Mouse (Mus musculus) thymus, postnatal 0 days (tissue): ENCODE results near the gene Mib2. TPM values are rescaled to one million over a fixed set of nuclear protein-coding genes. Genes with fewer than 3 reads are reported as not detected.

Experiments
- DNase-seq: peaks from one replicate; pipeline ENCODE4 v3.0.0-alpha.2; 2015; ENCODE audit warnings: low spot score
- polyA plus RNA-seq: library from polyadenylated mRNA; unstranded; fragments of >200 nt; fragmentation: Nextera tagmentation; extraction: Ambion mirVana; gene quantifications from 2 replicates; pipeline ENCODE4 v1.2.1, GENCODE M21; 2015

Gene Mib2
- polyA plus RNA-seq, 1 experiment from 2014 or later: 14.2 TPM

GRCm38 (mm10) chr4:155624338-155625291 lies 44.4 kb downstream of the Mib2 start, which contains the start of gene Cdk11b:
TSS of gene Cdk11b (plus strand) at chr4:155624854.
- DNase-seq: peak; percentile 100

GRCm38 (mm10) chr4:155618321-155618720 lies 50.7 kb downstream of the Mib2 start:
- DNase-seq: no peak

- no peak for DNase-seq
These were observed 55.7 kb downstream of the Mib2 start for GRCm38 (mm10) chr4:155613264-155613663.

- DNase-seq: no peak
These were observed 57.1 kb downstream of the Mib2 start for GRCm38 (mm10) chr4:155611860-155612259.

- no peak for DNase-seq
These were observed 62.2 kb downstream of the Mib2 start for GRCm38 (mm10) chr4:155606825-155607224.

GRCm38 (mm10) chr4:155605132-155605531 lies 63.9 kb downstream of the Mib2 start:
- no peak for DNase-seq

Other genes with a start within 250 kb of the Mib2 start
- gene Tmem52, start 200.1 kb downstream of the Mib2 start, polyA plus RNA-seq: 0.79 TPM in 1 of 2 replicates, not detected in the other
- 288 and 312 TPM in 2 replicates for gene Gnb1, start 177.8 kb downstream of the Mib2 start, polyA plus RNA-seq
- 85.1 and 92.5 TPM in 2 replicates for gene Nadk, start 106.8 kb downstream of the Mib2 start, polyA plus RNA-seq
- gene Slc35e2, start 67.8 kb downstream of the Mib2 start, polyA plus RNA-seq: 6.3 and 7.5 TPM in 2 replicates
- gene Cdk11b, start 44.3 kb downstream of the Mib2 start, polyA plus RNA-seq: 65.7 and 76.3 TPM in 2 replicates
- gene Gm10563, start 23.8 kb downstream of the Mib2 start, polyA plus RNA-seq: not detected in 2 replicates
- gene Mmp23, start 15.8 kb downstream of the Mib2 start, polyA plus RNA-seq: 7.5 and 8.3 TPM in 2 replicates
- 4.4 and 5.2 TPM in 2 replicates for gene Fndc10, start 25.1 kb upstream of the Mib2 start, polyA plus RNA-seq
- gene Ssu72, start 35.6 kb upstream of the Mib2 start, polyA plus RNA-seq: 194 and 202 TPM in 2 replicates
- gene Tmem240, start 65.6 kb upstream of the Mib2 start, polyA plus RNA-seq: 1.1 and 1.4 TPM in 2 replicates
- gene Atad3a, start 91.9 kb upstream of the Mib2 start, polyA plus RNA-seq: 61.6 and 63.9 TPM in 2 replicates
- gene Vwa1, start 105.5 kb upstream of the Mib2 start, polyA plus RNA-seq: 8.6 and 9.0 TPM in 2 replicates
- gene Tmem88b, start 116.7 kb upstream of the Mib2 start, polyA plus RNA-seq: 0.05 and 0.21 TPM in 2 replicates
- 0.23 and 0.42 TPM in 2 replicates for gene Ankrd65, start 121.2 kb upstream of the Mib2 start, polyA plus RNA-seq
- 283 and 286 TPM in 2 replicates for gene Mrpl20, start 133.7 kb upstream of the Mib2 start, polyA plus RNA-seq
- 139 and 162 TPM in 2 replicates for gene Ccnl2, start 143.3 kb upstream of the Mib2 start, polyA plus RNA-seq
- gene Aurkaip1, start 162.1 kb upstream of the Mib2 start, polyA plus RNA-seq: 187 and 198 TPM in 2 replicates
- gene Mxra8, start 170.5 kb upstream of the Mib2 start, polyA plus RNA-seq: 15.1 and 18.1 TPM in 2 replicates
- gene Dvl1, start 178.2 kb upstream of the Mib2 start, polyA plus RNA-seq: 5.7 and 7.6 TPM in 2 replicates
- 0.16 and 0.28 TPM in 2 replicates for gene Tas1r3, start 194.2 kb upstream of the Mib2 start, polyA plus RNA-seq
- gene Cptp, start 200.2 kb upstream of the Mib2 start, polyA plus RNA-seq: 9.4 and 11.4 TPM in 2 replicates
- 84.9 and 92.2 TPM in 2 replicates for gene Ints11, start 200.3 kb upstream of the Mib2 start, polyA plus RNA-seq
- gene Pusl1, start 222.6 kb upstream of the Mib2 start, polyA plus RNA-seq: 39.9 and 42.5 TPM in 2 replicates
- gene Acap3, start 222.6 kb upstream of the Mib2 start, polyA plus RNA-seq: 9.7 and 11.6 TPM in 2 replicates